Mouse (Mus musculus) heart, embryonic 11.5 days (tissue): ENCODE data around the gene a. TPM values are rescaled to one million over a fixed set of nuclear protein-coding genes. Genes with fewer than 3 reads are reported as not detected.

Experiments
- ATAC-seq: fragments of 200-750 bp; cut with Nextera tagmentation; replicated peaks from 2 replicates; pipeline ENCODE4 v1.8.0; 2017; ENCODE audit warnings: moderate library complexity; ENCODE audit not compliant: insufficient number of reproducible peaks, low FRiP score, low TSS enrichment
- H3K27ac ChIP-seq: fragments of 300-500 bp; sonication (generic); 2 replicates; pipeline ENCODE4 v1.5.1; 2014; ENCODE audit warnings: mild to moderate bottlenecking, low read depth, low read length
- H3K27me3 ChIP-seq: fragments of 300-500 bp; sonication (generic); 2 replicates; pipeline ENCODE4 v1.6.1; 2014; ENCODE audit warnings: mild to moderate bottlenecking, low read length, mixed read lengths; ENCODE audit not compliant: control insufficient read depth, insufficient read depth
- H3K36me3 ChIP-seq: fragments of 300-500 bp; sonication (generic); 2 replicates; pipeline ENCODE4 v1.6.1; 2014; ENCODE audit warnings: mild to moderate bottlenecking, low read length, moderate library complexity, mixed read lengths; ENCODE audit not compliant: control insufficient read depth, insufficient read depth
- H3K4me1 ChIP-seq: fragments of 300-500 bp; sonication (generic); 2 replicates; pipeline ENCODE4 v1.6.1; 2014; ENCODE audit warnings: low read length; ENCODE audit not compliant: control insufficient read depth, insufficient read depth
- H3K4me2 ChIP-seq: fragments of 300-500 bp; sonication (generic); 2 replicates; pipeline ENCODE4 v1.6.1; 2014; ENCODE audit warnings: mild to moderate bottlenecking, moderate library complexity
- H3K4me3 ChIP-seq: fragments of 300-500 bp; sonication (generic); 2 replicates; pipeline ENCODE4 v1.5.1; 2014; ENCODE audit warnings: low read depth, low read length
- H3K9ac ChIP-seq: fragments of 300-500 bp; sonication (generic); 2 replicates; pipeline ENCODE4 v1.6.1; 2014; ENCODE audit warnings: mild to moderate bottlenecking, low read depth, low read length, moderate library complexity
- H3K9me3 ChIP-seq: fragments of 300-500 bp; sonication (generic); replicated peaks from 2 replicates; pipeline ENCODE4 v1.6.1; 2016; ENCODE audit warnings: low read length; ENCODE audit not compliant: control insufficient read depth
- WGBS: fragments of 180-500 bp; shearing (Covaris S2); extraction: QIAGEN DNeasy Blood & Tissue Kit; methylation state at CpG from one replicate; pipeline ENCODE4 v1.1.7; 2014; ENCODE audit not compliant: insufficient replicate concordance; 5-methylcytosine and 5-hydroxymethylcytosine counted together
- polyA plus RNA-seq: library from polyadenylated mRNA; unstranded; fragments of >200 nt; fragmentation: Nextera tagmentation; extraction: Ambion mirVana; gene quantifications from 2 replicates; pipeline ENCODE4 v1.2.1, GENCODE M21; 2014

a gene
- polyA plus RNA-seq, 1 experiment from 2014 or later, result 0.34 TPM

- Histone ChIP-seq H3K9me3 (no peaks in the 10 kb centered on the region), H3K4me3 (peak overlapping the region; percentile 83), H3K36me3 (no peaks in the 10 kb centered on the region), H3K4me2 (peak overlapping the region; percentile 68), H3K4me1 (peaks cover 25% of the 10 kb centered on the region), H3K27ac (peak overlapping the region; percentile 43; the same call in 1 of the 2 replicates), H3K27me3 (no peaks in the 10 kb centered on the region), H3K9ac (peak overlapping the region; percentile 12; the same call in 1 of the 2 replicates)
- 7% methylated on average over 14 of the region's 14 CpGs for WGBS
- no peak for ATAC-seq
Measured at GRCm38 (mm10) chr2:154789977-154790655, 1.1 kb upstream of the a start.

GRCm38 (mm10) chr2:154791661-154792642 is 750 bp downstream of the a start:
- Histone ChIP-seq H3K9me3 (no peaks in the 10 kb centered on the region), H3K9ac (peak overlapping the region; percentile 99), H3K27me3 (no peaks in the 10 kb centered on the region), H3K4me3 (peak overlapping the region; percentile 83), H3K4me1 (peaks cover 34% of the 10 kb centered on the region), H3K36me3 (no peaks in the 10 kb centered on the region), H3K4me2 (peak overlapping the region; percentile 67), H3K27ac (peak overlapping the region; percentile 98)
- under 1% methylated on average over 66 of the region's 67 CpGs for WGBS
- peak; percentile 62 for ATAC-seq

GRCm38 (mm10) chr2:154803372-154803771 is 12.2 kb downstream of the a start:
- H3K4me3 ChIP-seq, result no peak overlapping the region
- H3K36me3 ChIP-seq, result no peaks in the 10 kb centered on the region
- WGBS, result 81% methylated on average over 1 of the region's 1 CpGs
- no peak for ATAC-seq
- H3K27ac ChIP-seq, result no peak overlapping the region
- H3K4me2 ChIP-seq, result no peak overlapping the region
- peaks cover 13% of the 10 kb centered on the region for H3K4me1 ChIP-seq
- no peaks in the 10 kb centered on the region for H3K27me3 ChIP-seq
- no peak overlapping the region for H3K9ac ChIP-seq
- no peaks in the 10 kb centered on the region for H3K9me3 ChIP-seq

- Histone ChIP-seq H3K9me3 (no peaks in the 10 kb centered on the region), H3K36me3 (no peaks in the 10 kb centered on the region), H3K9ac (no peak overlapping the region), H3K4me3 (no peak overlapping the region), H3K4me1 (peaks cover 15% of the 10 kb centered on the region), H3K27ac (no peak overlapping the region), H3K27me3 (no peaks in the 10 kb centered on the region), H3K4me2 (no peak overlapping the region)
- no peak for ATAC-seq
- WGBS, result 52% methylated on average over 4 of the region's 4 CpGs
Measured at GRCm38 (mm10) chr2:154803845-154804244, 12.6 kb downstream of the a start.

- H3K36me3 ChIP-seq, result no peaks in the 10 kb centered on the region
- H3K9me3 ChIP-seq, result no peaks in the 10 kb centered on the region
- H3K27ac ChIP-seq, result no peak overlapping the region
- no peak overlapping the region for H3K9ac ChIP-seq
- no peak overlapping the region for H3K4me3 ChIP-seq
- H3K4me2 ChIP-seq, result no peak overlapping the region
- H3K4me1 ChIP-seq, result peaks cover 22% of the 10 kb centered on the region
- WGBS, result 65% methylated on average over 1 of the region's 1 CpGs
- ATAC-seq, result no peak
- no peaks in the 10 kb centered on the region for H3K27me3 ChIP-seq
Measured at GRCm38 (mm10) chr2:154807689-154808088, 16.5 kb downstream of the a start.

- 95% methylated on average over 1 of the region's 1 CpGs for WGBS
Measured at GRCm38 (mm10) chr2:154809107-154809762, 18.0 kb downstream of the a start.

GRCm38 (mm10) chr2:154810821-154811220 is 19.6 kb downstream of the a start:
- Histone ChIP-seq H3K9me3 (no peaks in the 10 kb centered on the region), H3K4me3 (no peak overlapping the region), H3K4me1 (peaks cover 14% of the 10 kb centered on the region), H3K27ac (no peak overlapping the region), H3K4me2 (no peak overlapping the region), H3K36me3 (no peaks in the 10 kb centered on the region), H3K9ac (no peak overlapping the region), H3K27me3 (no peaks in the 10 kb centered on the region)
- WGBS, result 64% methylated on average over 1 of the region's 1 CpGs
- no peak for ATAC-seq

More at GRCm38 (mm10) chr2:154809107-154809762, 18.0 kb downstream of the a start:
- ATAC-seq, result no peak
- Histone ChIP-seq H3K36me3 (no peaks in the 10 kb centered on the region), H3K9ac (no peak overlapping the region), H3K4me3 (no peak overlapping the region), H3K4me2 (no peak overlapping the region), H3K27me3 (no peaks in the 10 kb centered on the region), H3K9me3 (no peaks in the 10 kb centered on the region), H3K4me1 (peaks cover 19% of the 10 kb centered on the region), H3K27ac (no peak overlapping the region)

GRCm38 (mm10) chr2:154813426-154813825 is 22.2 kb downstream of the a start:
- H3K9ac ChIP-seq, result no peak overlapping the region
- no peak overlapping the region for H3K4me3 ChIP-seq
- no peak overlapping the region for H3K27ac ChIP-seq
- 91% methylated on average over 2 of the region's 2 CpGs for WGBS
- no peak overlapping the region for H3K4me2 ChIP-seq
- no peaks in the 10 kb centered on the region for H3K27me3 ChIP-seq
- H3K9me3 ChIP-seq, result no peaks in the 10 kb centered on the region
- H3K36me3 ChIP-seq, result no peaks in the 10 kb centered on the region
- peaks cover 26% of the 10 kb centered on the region for H3K4me1 ChIP-seq
- no peak for ATAC-seq
